Mouse (Mus musculus): ENCODE measurements around the gene Sart3.
"Not testable (repeated sequence)": the region's sequence is repeated elsewhere in the genome, so short reads cannot be mapped to it uniquely, and the experiment has no call there.

The Sart3 gene

DNA sequence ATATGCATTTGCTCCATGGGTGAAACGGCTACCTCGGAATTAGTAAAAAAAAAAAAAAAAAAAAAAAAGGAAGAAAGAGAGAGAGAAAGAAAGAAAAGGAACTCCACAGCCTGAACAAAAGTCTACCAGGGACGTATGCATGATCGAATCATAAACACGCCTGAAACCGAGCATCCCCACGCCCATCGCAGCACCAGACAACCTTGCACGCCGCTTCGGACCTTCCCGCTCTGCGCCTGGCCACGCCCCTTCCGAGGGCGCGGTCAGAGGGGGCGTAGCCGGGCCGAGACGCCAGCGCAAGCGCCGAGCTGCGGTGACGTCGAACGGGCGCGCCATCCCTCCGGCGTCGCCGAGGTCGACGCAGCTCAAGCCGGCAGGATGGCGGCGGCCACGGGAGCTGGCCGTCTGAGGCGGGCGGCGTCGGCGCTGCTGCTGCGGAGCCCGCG lies at the start of gene Sart3, which contains the start of gene Iscu:
Gene Sart3, minus strand, starts transcription at position 61 of the 446 bp plus-strand sequence.
Gene Iscu, plus strand, starts transcription at position 299 of the 446 bp plus-strand sequence.
- DNase-seq (ENCODE audit: low read depth, low spot score): peak; percentile 96

GRCm38 (mm10) chr5:113818572-113818971 lies 46.3 kb upstream of the Sart3 start:
- no peak for DNase-seq (ENCODE audit: low read depth, low spot score)

- DNase-seq (ENCODE audit: low read depth, low spot score): peak; percentile 70
Observed at GRCm38 (mm10) chr5:113815638-113816152, 43.4 kb upstream of the Sart3 start.

DNA sequence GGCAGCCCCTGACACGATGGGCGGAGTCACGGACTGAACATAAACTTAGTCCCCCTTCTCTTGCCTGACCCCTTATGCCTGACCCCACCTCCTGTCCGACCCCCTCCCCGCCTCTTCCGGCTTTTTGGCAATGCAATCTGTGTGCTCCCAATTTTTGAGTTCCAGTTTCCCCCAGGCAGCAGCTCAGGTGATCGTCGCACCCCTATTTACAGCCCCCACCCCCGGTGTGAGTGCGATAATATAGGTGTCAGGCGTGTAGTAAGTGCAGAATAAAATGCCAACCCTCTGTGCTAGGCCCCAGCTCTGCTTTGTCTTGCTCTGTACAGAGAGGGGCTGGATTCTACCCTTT lies 42.7 kb upstream of the Sart3 start:
- DNase-seq (ENCODE audit: low read depth, low spot score): no peak

DNA sequence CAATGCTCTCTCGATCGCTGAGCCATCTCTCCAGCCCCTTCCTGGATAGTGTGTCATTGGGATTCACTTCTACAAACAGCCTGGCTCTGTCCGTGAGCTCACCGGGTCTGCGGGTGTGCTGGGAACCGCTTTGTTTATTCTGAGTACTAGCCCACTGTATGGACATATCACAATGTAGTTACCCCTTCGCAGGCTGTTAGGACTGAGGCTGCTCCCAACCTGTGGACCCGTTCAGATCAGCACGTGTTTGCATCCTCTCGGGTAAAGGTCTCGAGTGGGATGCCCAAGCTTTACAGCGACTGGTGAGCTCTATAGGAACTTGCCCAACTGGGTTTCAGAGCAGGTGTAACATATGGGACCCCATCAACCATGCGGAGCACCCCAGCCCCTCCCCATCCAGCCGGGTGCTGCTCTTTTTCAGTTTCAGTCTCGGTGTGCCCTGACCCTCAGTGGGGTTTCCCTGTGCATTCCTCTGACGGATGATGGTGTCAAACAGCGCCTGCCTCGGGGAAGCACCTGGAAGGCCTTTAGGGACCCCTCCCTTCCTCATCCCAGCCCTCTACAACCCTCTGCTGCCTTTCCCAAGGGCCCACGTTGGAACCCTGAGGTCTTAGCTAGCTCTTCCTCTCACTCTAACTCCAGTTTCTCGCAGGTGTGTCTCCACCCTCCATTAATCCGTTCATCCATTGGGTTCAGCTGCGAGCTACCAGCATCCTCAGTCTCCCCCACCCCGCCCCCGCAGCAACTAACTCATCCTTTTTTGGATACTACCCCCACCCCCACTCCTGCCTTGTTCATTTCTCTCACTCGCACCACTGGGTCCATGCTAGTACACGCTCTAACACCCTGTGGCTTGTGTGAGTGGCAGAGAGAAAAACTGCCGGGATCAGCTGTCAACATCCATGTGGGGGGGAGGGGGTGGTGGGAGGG lies 42.1 kb upstream of the Sart3 start:
- no peak for DNase-seq (ENCODE audit: low read depth, low spot score)

DNA sequence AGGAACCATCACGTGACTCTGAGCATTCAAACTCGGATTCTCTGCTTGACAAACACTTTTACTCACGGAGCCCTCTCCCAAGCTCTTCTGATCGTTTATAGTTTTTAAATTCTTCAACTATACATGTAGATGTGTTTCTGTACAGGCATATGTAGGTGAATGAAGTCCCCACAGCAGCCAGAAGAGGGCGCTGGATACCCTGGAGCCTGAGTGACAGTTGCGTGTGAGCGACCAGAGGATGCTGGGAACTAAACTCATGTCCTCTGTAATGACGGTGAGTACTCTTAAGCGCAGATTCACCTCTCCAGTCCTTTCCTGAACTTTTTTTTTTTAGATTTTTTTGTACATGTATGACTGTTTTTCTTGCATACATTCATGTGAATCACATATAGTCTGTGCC lies 41.3 kb upstream of the Sart3 start:
- DNase-seq (ENCODE audit: low read depth, low spot score): no peak

DNA sequence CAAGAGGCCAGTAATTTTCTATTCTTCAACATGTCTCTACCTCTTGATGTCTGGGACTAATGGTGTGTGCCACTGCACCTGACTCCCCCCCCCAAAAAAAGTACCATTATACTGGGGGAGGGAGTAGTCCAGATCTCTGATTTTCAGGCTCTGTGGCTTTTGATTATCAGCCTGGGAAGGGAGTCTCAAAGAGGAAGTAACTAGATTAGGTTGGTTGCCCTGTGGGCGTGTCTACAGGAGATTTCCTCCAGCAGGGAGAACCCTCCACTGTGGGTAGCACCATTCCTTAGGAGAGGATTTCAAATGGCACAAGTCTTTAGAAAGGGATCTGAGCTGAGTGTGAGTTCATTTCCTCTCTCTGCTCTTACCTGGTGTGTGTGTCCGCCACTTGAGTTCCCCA lies 40.3 kb upstream of the Sart3 start:
- no peak for DNase-seq (ENCODE audit: low read depth, low spot score)

GRCm38 (mm10) chr5:113811824-113812420 lies 39.6 kb upstream of the Sart3 start:
- not testable (repeated sequence) for DNase-seq (ENCODE audit: low read depth, low spot score)

- no peak for DNase-seq (ENCODE audit: low read depth, low spot score)
Observed at GRCm38 (mm10) chr5:113810111-113810510, 37.8 kb upstream of the Sart3 start.

- DNase-seq (ENCODE audit: low read depth, low spot score): no peak
Observed at GRCm38 (mm10) chr5:113808177-113808576, 35.9 kb upstream of the Sart3 start.

GRCm38 (mm10) chr5:113807712-113808111 lies 35.4 kb upstream of the Sart3 start:
- no peak for DNase-seq (ENCODE audit: low read depth, low spot score)

DNA sequence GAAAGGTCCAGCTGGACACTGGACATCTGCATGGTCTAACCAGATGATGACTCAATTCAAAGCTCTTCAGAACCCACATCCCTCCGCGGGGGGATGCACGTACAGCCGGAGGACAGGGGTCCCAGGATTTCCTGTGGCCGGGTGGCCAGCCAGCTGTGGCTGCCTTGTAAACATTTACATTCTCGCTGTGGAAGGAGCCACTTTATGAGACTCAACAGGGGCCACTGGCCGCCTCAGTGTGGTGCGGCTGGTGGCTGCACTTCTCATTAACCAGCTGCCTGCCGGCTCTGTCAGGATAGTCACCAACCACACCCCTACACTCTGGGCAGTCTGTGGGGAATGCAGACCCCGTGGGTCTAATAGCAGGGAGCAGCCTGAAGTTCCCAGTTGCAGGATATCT lies 34.1 kb upstream of the Sart3 start:
- DNase-seq (ENCODE audit: low read depth, low spot score): no peak

DNA sequence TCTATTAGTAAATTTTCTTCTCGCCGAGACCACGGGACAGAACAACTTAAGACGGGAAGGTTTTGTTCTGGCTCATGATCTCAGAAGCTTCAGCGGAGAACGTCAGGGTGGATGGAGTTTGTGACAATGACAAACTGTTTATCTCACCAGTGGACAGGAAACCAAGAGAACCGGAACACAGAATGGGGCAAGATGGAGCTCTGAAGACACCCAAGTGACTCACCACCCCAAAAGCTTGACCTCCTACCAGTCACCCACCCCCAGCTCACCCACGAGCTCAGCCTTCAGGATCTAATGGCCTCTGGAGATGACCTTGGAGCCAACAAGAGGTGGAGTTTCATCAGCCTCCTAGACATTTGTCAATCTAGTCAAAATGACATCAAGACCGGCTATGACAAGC lies 33.0 kb upstream of the Sart3 start:
- DNase-seq (ENCODE audit: low read depth, low spot score): no peak

GRCm38 (mm10) chr5:113804395-113804966 lies 32.2 kb upstream of the Sart3 start:
- no peak for DNase-seq (ENCODE audit: low read depth, low spot score)

- peak; percentile 70 for DNase-seq (ENCODE audit: low read depth, low spot score)
Observed at GRCm38 (mm10) chr5:113800280-113800679, 28.0 kb upstream of the Sart3 start, which contains the start of gene Tmem119. Gene Tmem119 (minus strand): TSS chr5:113800516.

DNA sequence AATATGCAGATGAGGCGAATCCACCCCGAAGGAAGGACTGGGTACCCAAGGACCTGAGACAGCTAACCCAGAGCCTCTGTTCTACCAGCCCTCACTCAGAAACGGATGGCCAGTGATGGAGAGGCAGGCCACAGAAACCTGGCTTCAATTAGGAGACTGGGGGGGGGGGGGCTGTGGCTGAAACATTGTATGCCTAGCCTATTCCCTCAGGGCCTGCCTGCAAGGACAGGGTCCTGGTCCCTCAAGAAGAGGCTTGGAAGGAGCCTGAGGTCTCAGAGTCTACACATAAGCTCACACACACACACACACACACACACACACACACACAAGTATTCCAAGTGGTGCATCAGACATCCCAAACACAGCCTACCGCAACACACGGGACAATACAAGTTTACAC lies 27.4 kb upstream of the Sart3 start:
- no peak for DNase-seq (ENCODE audit: low read depth, low spot score)

DNA sequence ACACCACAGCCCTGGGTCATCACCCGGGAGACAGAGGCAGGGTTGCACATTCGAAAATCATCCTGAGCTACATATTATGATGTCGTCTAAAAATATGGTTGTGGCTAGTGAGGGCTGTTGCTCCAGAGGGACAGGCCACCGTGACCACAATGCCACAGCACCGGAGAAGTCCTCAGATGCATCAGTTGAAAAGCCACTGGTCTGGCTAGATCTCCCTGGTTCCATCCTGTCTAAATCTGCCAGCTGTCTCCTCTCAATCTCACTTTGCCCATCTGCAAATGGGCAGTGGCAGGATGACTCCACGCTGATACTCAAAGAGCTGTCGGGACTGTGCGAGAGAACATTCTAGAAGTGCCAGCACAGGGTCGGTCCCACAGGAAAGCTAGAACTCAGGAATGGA lies 26.2 kb upstream of the Sart3 start:
- DNase-seq (ENCODE audit: low read depth, low spot score): no peak

DNA sequence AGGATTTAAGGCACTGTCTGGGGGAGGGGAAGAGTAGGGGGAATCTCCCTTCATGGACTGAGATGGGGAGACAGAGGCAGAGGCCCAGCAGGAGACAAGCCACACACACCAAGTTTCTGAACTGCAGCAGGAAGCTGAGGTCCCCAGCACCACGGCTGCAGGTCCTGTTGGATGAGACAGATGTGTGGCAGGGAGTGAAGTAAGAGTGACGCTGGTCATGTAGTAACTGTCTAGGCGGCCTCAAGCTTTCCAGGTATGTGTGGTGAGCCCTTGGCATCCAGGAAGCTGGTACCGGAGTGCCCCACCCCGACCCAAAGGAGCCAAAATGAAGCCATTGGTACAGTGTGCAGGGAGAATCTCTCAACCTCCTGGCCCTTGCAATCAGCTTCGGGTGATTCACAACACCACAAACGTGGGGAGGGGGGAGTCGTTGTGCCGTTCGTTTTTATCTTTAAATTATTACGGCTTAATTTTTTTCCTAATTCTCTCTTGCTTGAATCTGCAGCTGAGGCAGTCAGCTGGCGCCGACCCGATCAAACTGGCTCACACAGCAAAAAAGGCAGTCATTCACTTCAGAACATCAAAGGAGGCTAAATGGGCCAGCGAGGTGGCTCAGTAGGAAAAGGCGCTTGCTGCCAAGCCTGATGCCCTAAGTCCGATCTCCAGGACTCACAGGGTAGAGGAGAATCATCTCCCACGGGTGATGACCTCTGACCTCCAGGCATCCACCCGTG lies 25.0 kb upstream of the Sart3 start:
- no peak for DNase-seq (ENCODE audit: low read depth, low spot score)

DNA sequence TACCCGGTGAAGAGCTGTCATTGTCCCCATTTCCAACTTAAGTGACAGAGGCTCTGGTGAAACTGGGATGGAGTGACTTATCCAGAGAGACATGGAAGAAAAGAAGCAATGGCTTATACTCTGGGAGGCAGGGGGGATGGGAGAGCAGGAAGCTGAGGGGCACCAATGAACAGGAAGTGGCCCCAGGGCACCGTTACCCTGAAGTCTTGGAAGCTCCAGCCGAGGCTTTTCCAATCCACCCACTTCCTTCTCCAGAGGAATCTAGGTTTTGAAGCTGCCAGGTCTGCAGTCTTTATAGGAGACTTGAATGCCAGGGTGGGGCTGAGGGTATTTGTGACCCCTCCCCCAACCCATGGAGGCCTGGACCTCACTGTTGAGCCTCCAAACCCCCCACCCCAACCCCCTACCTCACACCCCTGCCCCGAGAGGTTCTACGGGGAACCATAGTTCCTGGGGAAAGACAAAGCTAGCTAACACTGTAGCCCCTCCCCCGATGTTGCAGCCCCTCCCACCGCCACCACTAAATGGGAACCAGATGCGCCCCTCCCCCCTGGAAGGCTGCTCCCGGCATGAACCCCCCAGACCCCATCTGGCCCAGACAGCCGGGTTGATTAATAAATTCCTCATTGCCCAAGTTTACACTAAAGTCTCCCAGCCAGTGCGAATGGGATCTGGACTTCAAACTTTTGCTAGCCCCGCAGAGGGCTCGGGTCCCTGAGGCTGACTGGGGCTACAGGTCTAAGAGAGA lies 24.3 kb upstream of the Sart3 start:
- peak; percentile 75 for DNase-seq (ENCODE audit: low read depth, low spot score)

DNA sequence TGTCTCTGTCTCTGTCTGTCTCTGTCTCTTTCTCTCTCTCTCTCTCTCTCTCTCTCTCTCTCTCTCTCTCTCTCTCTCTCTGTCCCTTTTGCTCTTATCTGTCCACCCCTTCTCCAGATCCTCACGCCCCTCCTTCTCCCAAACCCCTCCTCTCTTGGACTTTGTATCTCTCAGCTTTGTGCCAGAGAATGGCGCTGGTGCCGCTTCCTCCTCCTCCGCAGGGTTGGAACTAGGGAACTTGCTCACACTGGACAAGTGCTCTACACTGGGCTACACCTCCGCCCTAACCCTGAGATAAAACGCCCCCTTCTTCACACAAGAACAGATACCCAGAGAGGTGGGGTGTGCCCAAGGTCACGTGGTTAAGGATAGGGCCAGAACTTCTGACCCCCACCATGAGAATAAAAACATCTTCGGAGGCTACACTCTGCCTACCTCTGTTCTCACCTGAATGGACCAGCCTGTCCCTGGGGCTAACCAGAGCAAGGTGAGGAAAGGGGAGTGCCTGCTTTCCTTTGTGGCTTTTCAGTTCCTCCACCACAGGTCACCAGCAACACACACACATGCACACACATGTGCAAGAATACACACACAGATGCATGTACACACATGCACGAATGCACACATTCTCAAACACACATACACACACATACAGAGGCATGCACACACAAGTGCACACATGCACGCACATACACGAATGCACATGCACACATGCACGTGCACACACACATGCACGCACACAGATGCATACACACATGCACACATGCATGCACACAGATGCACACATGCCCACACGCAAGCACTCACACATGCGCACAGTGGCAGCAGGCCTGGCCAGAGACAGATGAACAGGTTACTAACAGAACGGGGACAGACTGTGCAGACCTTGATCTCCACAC lies 19.1 kb upstream of the Sart3 start:
- DNase-seq (ENCODE audit: low read depth, low spot score): no peak
